Mouse (Mus musculus) fibroblast of lung, adult 2 months (primary cell): ENCODE results near the gene Zmiz1.

Experiments
- DNase-seq: peaks from one replicate; pipeline ENCODE4 v3.0.0-alpha.2; 2011; ENCODE audit warnings: low read depth

Zmiz1 gene

GRCm38 (mm10) chr14:25695059-25695458 lies 236.1 kb downstream of the Zmiz1 start:
- DNase-seq, result no peak

GRCm38 (mm10) chr14:25696356-25696755 lies 237.4 kb downstream of the Zmiz1 start:
- DNase-seq, result no peak

GRCm38 (mm10) chr14:25701986-25702385 lies 243.0 kb downstream of the Zmiz1 start:
- DNase-seq, result no peak

GRCm38 (mm10) chr14:25707691-25708181 lies 248.8 kb downstream of the Zmiz1 start:
- DNase-seq, result no peak

- no peak for DNase-seq
Observed at GRCm38 (mm10) chr14:25708451-25708850, 249.5 kb downstream of the Zmiz1 start.

- DNase-seq, result no peak
Observed at GRCm38 (mm10) chr14:25708917-25709316, 249.9 kb downstream of the Zmiz1 start.

GRCm38 (mm10) chr14:25710073-25710472 lies 251.1 kb downstream of the Zmiz1 start:
- no peak for DNase-seq

- DNase-seq, result no peak
Observed at GRCm38 (mm10) chr14:25710681-25711080, 251.7 kb downstream of the Zmiz1 start.

- DNase-seq, result no peak
Observed at GRCm38 (mm10) chr14:25711177-25711576, 252.2 kb downstream of the Zmiz1 start.

- DNase-seq, result no peak
Observed at GRCm38 (mm10) chr14:25711602-25712001, 252.6 kb downstream of the Zmiz1 start.

- no peak for DNase-seq
Observed at GRCm38 (mm10) chr14:25713443-25713842, 254.5 kb downstream of the Zmiz1 start.
